Mouse (Mus musculus): ENCODE data around the gene Ttc13. TPM values are rescaled to one million over a fixed set of nuclear protein-coding genes. Genes with fewer than 3 reads are reported as not detected.
A peak's percentile ranks its signal among the peaks of the same experiment; 100 is the strongest.

Gene Ttc13
- polyA plus RNA-seq, 1 experiment from 2014 or later = 43.0 TPM

DNA sequence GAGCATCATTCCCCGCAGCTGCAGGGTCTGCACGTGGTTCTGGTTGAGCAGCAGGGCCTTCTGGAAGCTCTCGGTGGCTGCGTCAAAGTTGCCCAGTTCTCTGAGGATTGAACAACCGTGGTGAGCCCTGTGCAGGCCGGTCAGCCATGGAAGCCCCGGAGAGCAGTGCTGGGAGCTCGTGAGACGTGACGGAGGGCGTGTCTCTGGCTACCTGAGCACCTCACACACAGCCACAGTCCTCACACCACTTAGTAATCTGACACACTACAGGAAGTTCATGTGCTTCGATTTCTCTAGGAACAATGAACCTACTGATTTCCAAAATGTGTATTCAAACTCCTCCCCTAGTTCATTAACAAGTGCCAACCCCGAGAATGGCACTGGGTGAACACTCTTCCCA, 32.9 kb downstream of the Ttc13 start:
- Histone ChIP-seq H3K4me2 (ENCODE audit: low read depth, low read length) (peak overlapping the region; percentile 16; the same call in 1 of the 2 replicates), H3K27ac (ENCODE audit: low read length) (no peak overlapping the region; the same call in 1 of the 2 replicates), H3K36me3 (ENCODE audit: control insufficient read depth, insufficient read depth, low read length) (peaks cover under 1% of the 10 kb centered on the region; the same call in 1 of the 2 replicates), H3K4me3 (ENCODE audit: low read length) (no peak overlapping the region; the same call in 1 of the 2 replicates), H3K27me3 (ENCODE audit: control insufficient read depth, insufficient read depth, low read depth, low read length) (no peaks in the 10 kb centered on the region), H3K4me1 (replicated peaks; ENCODE audit: control insufficient read depth, insufficient read depth, low read length) (peaks cover 3% of the 10 kb centered on the region; the same call in 1 of the 2 replicates), H3K9ac (ENCODE audit: low read length) (no peak overlapping the region), H3K9me3 (ENCODE audit: control insufficient read depth, low read length) (no peaks in the 10 kb centered on the region)
- peak; percentile 62; the same call in 1 of the 2 replicates for ATAC-seq (ENCODE audit: low read depth)
- WGBS = 63% methylated on average over 13 of the region's 13 CpGs

DNA sequence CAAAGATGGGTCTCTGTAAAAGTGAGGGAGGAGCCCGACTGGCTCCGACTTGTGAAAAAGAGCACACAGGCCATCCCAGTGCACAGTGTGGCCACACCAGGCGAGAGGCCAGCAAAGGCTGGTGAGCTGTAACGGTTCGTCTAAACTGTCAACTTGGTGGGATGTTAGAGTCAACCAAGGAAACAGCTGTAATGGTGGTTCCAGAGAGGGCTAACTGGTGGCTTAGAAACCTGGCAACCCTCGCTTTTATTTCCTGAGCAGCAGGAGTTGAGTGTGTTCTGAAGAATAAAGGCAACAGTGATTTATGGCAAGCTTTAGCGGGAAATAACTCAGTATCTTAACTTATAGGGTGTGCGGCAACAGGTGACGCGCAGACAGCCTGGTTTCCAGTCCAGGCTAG, 39.6 kb downstream of the Ttc13 start:
- Histone ChIP-seq H3K9me3 (ENCODE audit: control insufficient read depth, low read length) (no peaks in the 10 kb centered on the region), H3K9ac (ENCODE audit: low read length) (no peak overlapping the region), H3K36me3 (ENCODE audit: control insufficient read depth, insufficient read depth, low read length) (peaks cover 5% of the 10 kb centered on the region; the same call in 1 of the 2 replicates), H3K4me2 (ENCODE audit: low read depth, low read length) (no peak overlapping the region), H3K27me3 (ENCODE audit: control insufficient read depth, insufficient read depth, low read depth, low read length) (no peaks in the 10 kb centered on the region), H3K27ac (ENCODE audit: low read length) (no peak overlapping the region), H3K4me1 (replicated peaks; ENCODE audit: control insufficient read depth, insufficient read depth, low read length) (peaks cover 7% of the 10 kb centered on the region), H3K4me3 (ENCODE audit: low read length) (no peak overlapping the region)
- WGBS = 85% methylated on average over 10 of the region's 10 CpGs
- ATAC-seq (ENCODE audit: low read depth) = no peak

- WGBS = 59% methylated on average over 10 of the region's 10 CpGs
- no peak overlapping the region for H3K9ac ChIP-seq (ENCODE audit: low read length)
- no peak overlapping the region for H3K4me2 ChIP-seq (ENCODE audit: low read depth, low read length)
- H3K4me3 ChIP-seq (ENCODE audit: low read length) = no peak overlapping the region
- H3K9me3 ChIP-seq (ENCODE audit: control insufficient read depth, low read length) = no peaks in the 10 kb centered on the region
- peaks cover 7% of the 10 kb centered on the region for H3K4me1 ChIP-seq (replicated peaks; ENCODE audit: control insufficient read depth, insufficient read depth, low read length)
- no peaks in the 10 kb centered on the region for H3K27me3 ChIP-seq (ENCODE audit: control insufficient read depth, insufficient read depth, low read depth, low read length)
- peaks cover 5% of the 10 kb centered on the region; the same call in 1 of the 2 replicates for H3K36me3 ChIP-seq (ENCODE audit: control insufficient read depth, insufficient read depth, low read length)
- H3K27ac ChIP-seq (ENCODE audit: low read length) = no peak overlapping the region
- peak; percentile 53; the same call in 1 of the 2 replicates for ATAC-seq (ENCODE audit: low read depth)
Measured at GRCm38 (mm10) chr8:124681792-124682157, 40.0 kb downstream of the Ttc13 start.

DNA sequence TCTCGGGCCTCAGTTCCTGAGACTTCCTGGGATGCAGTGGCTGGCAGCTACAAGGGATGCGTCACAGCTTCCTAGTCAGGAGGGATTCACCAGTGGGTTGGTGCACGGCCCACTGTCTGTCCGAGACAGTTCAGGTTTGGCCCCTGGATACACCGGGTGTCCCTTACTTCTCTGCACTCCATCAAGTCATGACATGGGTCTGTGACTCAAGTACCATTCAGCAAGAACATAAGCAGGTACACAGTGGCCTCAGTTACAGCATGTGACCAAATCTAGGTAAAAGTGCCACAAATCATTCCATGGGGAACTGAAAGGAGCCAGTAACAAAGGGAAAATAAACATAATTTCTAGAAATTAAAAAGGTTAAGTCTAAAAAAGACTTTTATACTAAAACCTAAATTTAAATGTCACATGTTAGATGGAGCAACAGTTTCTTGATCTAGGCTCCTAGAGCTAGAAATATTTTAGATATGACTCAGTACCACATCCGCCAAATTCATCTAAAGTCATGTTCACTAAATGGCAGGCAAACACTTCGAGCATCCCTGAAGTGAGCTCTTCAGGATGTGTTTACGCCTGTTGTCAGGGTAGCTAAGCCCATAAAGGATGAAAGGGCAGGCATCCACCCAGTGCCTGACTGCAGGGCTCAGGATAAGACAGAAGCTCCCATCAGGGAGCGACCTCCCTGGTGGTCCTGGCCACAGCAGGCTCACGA, 40.5 kb downstream of the Ttc13 start:
- H3K9me3 ChIP-seq (ENCODE audit: control insufficient read depth, low read length) = no peaks in the 10 kb centered on the region
- H3K27ac ChIP-seq (ENCODE audit: low read length) = no peak overlapping the region
- ATAC-seq (ENCODE audit: low read depth) = peak; percentile 36; the same call in 1 of the 2 replicates
- H3K4me3 ChIP-seq (ENCODE audit: low read length) = no peak overlapping the region
- peaks cover 7% of the 10 kb centered on the region for H3K4me1 ChIP-seq (replicated peaks; ENCODE audit: control insufficient read depth, insufficient read depth, low read length)
- H3K36me3 ChIP-seq (ENCODE audit: control insufficient read depth, insufficient read depth, low read length) = peaks cover 5% of the 10 kb centered on the region; the same call in 1 of the 2 replicates
- H3K4me2 ChIP-seq (ENCODE audit: low read depth, low read length) = no peak overlapping the region
- WGBS = 58% methylated on average over 10 of the region's 10 CpGs
- no peaks in the 10 kb centered on the region for H3K27me3 ChIP-seq (ENCODE audit: control insufficient read depth, insufficient read depth, low read depth, low read length)
- H3K9ac ChIP-seq (ENCODE audit: low read length) = no peak overlapping the region

DNA sequence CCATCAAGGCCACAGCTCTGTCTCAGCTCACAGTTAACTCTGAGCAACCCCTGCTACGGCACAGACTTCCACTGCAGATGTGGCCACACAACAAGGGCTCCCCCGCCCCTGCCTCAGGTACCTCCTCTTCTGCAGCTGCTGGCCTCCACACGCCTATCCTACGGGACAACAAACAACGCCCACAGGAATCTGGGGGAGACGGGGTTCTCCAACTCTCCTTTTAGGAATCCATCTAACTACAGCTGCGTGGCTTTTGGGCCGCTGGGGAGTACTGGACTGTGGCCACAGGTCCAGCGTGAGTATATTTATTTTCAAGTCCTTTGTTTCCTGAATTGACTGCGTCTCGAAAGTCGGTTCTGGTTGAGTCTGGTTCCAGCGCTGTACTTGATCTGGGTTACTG, 43.5 kb downstream of the Ttc13 start:
- H3K4me3 ChIP-seq (ENCODE audit: low read length) = no peak overlapping the region
- H3K9me3 ChIP-seq (ENCODE audit: control insufficient read depth, low read length) = no peaks in the 10 kb centered on the region
- ATAC-seq (ENCODE audit: low read depth) = no peak
- WGBS = 90% methylated on average over 13 of the region's 13 CpGs
- H3K4me1 ChIP-seq (replicated peaks; ENCODE audit: control insufficient read depth, insufficient read depth, low read length) = peaks cover 7% of the 10 kb centered on the region
- H3K27me3 ChIP-seq (ENCODE audit: control insufficient read depth, insufficient read depth, low read depth, low read length) = no peaks in the 10 kb centered on the region
- no peak overlapping the region for H3K9ac ChIP-seq (ENCODE audit: low read length)
- H3K36me3 ChIP-seq (ENCODE audit: control insufficient read depth, insufficient read depth, low read length) = peaks cover 5% of the 10 kb centered on the region; the same call in 1 of the 2 replicates
- no peak overlapping the region for H3K4me2 ChIP-seq (ENCODE audit: low read depth, low read length)
- H3K27ac ChIP-seq (ENCODE audit: low read length) = no peak overlapping the region

DNA sequence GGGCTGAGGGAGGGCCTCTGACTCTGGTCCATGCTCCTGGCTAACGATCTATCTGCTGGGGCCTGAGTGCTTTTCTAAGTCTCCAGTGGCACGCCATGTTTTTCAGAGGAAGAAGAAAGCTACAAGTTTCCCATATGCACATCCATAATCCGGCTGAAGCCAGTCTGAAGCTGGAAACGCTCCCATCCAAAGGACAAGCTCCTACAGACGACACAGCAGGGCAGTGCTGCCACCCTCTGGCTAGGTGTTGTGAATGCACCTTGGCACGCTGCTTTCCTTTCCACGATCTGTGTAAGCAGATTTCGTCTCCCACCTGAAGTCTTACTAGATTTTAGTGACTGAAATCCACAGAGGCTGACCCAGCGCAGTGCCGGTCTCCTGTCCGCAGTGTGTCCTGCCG, 44.3 kb downstream of the Ttc13 start:
- peaks cover 8% of the 10 kb centered on the region; the same call in 1 of the 2 replicates for H3K36me3 ChIP-seq (ENCODE audit: control insufficient read depth, insufficient read depth, low read length)
- H3K4me1 ChIP-seq (replicated peaks; ENCODE audit: control insufficient read depth, insufficient read depth, low read length) = peaks cover 7% of the 10 kb centered on the region
- H3K9ac ChIP-seq (ENCODE audit: low read length) = 0 out of 2 replicates have a peak overlapping the region, but pooled peaks have one; percentile 25
- no peak overlapping the region for H3K27ac ChIP-seq (ENCODE audit: low read length)
- peak; percentile 81 for ATAC-seq (ENCODE audit: low read depth)
- 44% methylated on average over 12 of the region's 12 CpGs for WGBS
- no peak overlapping the region for H3K4me3 ChIP-seq (ENCODE audit: low read length)
- no peaks in the 10 kb centered on the region for H3K9me3 ChIP-seq (ENCODE audit: control insufficient read depth, low read length)
- H3K4me2 ChIP-seq (ENCODE audit: low read depth, low read length) = no peak overlapping the region
- H3K27me3 ChIP-seq (ENCODE audit: control insufficient read depth, insufficient read depth, low read depth, low read length) = no peaks in the 10 kb centered on the region

GRCm38 (mm10) chr8:124677078-124677477, 44.7 kb downstream of the Ttc13 start:
- Histone ChIP-seq H3K4me2 (ENCODE audit: low read depth, low read length) (no peak overlapping the region), H3K27me3 (ENCODE audit: control insufficient read depth, insufficient read depth, low read depth, low read length) (no peaks in the 10 kb centered on the region), H3K9me3 (ENCODE audit: control insufficient read depth, low read length) (no peaks in the 10 kb centered on the region), H3K27ac (ENCODE audit: low read length) (no peak overlapping the region), H3K4me1 (replicated peaks; ENCODE audit: control insufficient read depth, insufficient read depth, low read length) (peaks cover 6% of the 10 kb centered on the region), H3K9ac (ENCODE audit: low read length) (0 out of 2 replicates have a peak overlapping the region, but pooled peaks have one; percentile 25), H3K4me3 (ENCODE audit: low read length) (no peak overlapping the region), H3K36me3 (ENCODE audit: control insufficient read depth, insufficient read depth, low read length) (peaks cover 9% of the 10 kb centered on the region; the same call in 1 of the 2 replicates)
- 88% methylated on average over 7 of the region's 7 CpGs for WGBS
- no peak for ATAC-seq (ENCODE audit: low read depth)

GRCm38 (mm10) chr8:124676661-124677060, 45.1 kb downstream of the Ttc13 start:
- peaks cover 11% of the 10 kb centered on the region for H3K36me3 ChIP-seq (ENCODE audit: control insufficient read depth, insufficient read depth, low read length)
- no peak overlapping the region for H3K9ac ChIP-seq (ENCODE audit: low read length)
- H3K9me3 ChIP-seq (ENCODE audit: control insufficient read depth, low read length) = no peaks in the 10 kb centered on the region
- 93% methylated on average over 4 of the region's 4 CpGs for WGBS
- no peak overlapping the region for H3K27ac ChIP-seq (ENCODE audit: low read length)
- no peak overlapping the region for H3K4me3 ChIP-seq (ENCODE audit: low read length)
- peaks cover 4% of the 10 kb centered on the region; the same call in 1 of the 2 replicates for H3K4me1 ChIP-seq (replicated peaks; ENCODE audit: control insufficient read depth, insufficient read depth, low read length)
- H3K4me2 ChIP-seq (ENCODE audit: low read depth, low read length) = no peak overlapping the region
- H3K27me3 ChIP-seq (ENCODE audit: control insufficient read depth, insufficient read depth, low read depth, low read length) = no peaks in the 10 kb centered on the region
- ATAC-seq (ENCODE audit: low read depth) = no peak

DNA sequence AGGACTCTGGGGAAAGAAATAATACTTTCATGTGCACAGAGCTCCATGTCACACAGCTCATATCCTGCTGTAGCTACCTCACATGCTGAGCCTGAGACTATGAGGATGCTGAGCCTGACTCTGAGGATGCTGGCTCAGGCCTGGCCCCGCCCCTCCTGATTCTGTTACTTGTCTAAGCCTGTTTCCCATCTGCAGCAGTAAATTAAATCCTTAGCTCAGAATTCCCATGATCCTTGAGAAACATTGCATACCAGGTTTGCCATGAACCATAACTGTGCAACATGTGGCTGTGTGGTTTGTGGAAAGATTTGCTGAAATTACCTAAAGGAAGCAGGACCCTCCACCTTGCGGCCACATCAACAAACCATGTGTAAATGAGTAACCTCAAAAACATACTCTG, 49.4 kb downstream of the Ttc13 start:
- Histone ChIP-seq H3K27ac (ENCODE audit: low read length) (no peak overlapping the region), H3K4me1 (replicated peaks; ENCODE audit: control insufficient read depth, insufficient read depth, low read length) (peaks cover 1% of the 10 kb centered on the region; the same call in 1 of the 2 replicates), H3K9ac (ENCODE audit: low read length) (no peak overlapping the region), H3K9me3 (ENCODE audit: control insufficient read depth, low read length) (no peaks in the 10 kb centered on the region), H3K4me3 (ENCODE audit: low read length) (no peak overlapping the region), H3K4me2 (ENCODE audit: low read depth, low read length) (no peak overlapping the region), H3K36me3 (ENCODE audit: control insufficient read depth, insufficient read depth, low read length) (peaks cover 13% of the 10 kb centered on the region), H3K27me3 (ENCODE audit: control insufficient read depth, insufficient read depth, low read depth, low read length) (no peaks in the 10 kb centered on the region)
- no peak for ATAC-seq (ENCODE audit: low read depth)
- WGBS = 90% methylated on average over 2 of the region's 2 CpGs
